Mouse (Mus musculus): ENCODE measurements at regions not wholly inside any gene's neighbourhood (a gene's known extent, or its start where the extent isn't known, plus 50 kb on each side); places are given as distances from the start of the nearest gene placed in this dataset.
A peak's percentile ranks its signal among the peaks of the same experiment; 100 is the strongest.

DNA sequence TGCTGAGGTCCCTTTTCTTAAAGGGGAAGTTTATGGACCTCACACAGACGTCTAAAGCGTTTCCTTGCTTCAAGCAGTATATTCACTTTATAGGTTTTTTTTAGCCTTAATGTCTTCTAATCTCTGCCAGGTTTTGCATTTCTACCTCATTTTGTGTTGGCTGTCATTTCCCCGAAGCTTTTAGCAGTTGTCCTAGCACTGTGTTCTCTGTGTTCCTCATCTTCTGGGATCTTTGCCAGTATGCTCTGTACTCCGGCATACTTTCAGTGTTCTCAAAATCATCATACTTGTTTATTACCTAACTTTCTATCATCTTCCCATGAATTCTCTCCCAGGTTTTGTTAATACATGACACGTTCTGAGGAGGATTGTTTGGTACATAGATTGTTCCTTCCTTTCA lies 333.5 kb upstream of the Lsamp start:
- DNase-seq = peak in 1 of 2 experiments; percentile 3

GRCm38 (mm10) chr16:39667905-39668304 lies 316.3 kb upstream of the Lsamp start:
- DNase-seq = no peak

DNA sequence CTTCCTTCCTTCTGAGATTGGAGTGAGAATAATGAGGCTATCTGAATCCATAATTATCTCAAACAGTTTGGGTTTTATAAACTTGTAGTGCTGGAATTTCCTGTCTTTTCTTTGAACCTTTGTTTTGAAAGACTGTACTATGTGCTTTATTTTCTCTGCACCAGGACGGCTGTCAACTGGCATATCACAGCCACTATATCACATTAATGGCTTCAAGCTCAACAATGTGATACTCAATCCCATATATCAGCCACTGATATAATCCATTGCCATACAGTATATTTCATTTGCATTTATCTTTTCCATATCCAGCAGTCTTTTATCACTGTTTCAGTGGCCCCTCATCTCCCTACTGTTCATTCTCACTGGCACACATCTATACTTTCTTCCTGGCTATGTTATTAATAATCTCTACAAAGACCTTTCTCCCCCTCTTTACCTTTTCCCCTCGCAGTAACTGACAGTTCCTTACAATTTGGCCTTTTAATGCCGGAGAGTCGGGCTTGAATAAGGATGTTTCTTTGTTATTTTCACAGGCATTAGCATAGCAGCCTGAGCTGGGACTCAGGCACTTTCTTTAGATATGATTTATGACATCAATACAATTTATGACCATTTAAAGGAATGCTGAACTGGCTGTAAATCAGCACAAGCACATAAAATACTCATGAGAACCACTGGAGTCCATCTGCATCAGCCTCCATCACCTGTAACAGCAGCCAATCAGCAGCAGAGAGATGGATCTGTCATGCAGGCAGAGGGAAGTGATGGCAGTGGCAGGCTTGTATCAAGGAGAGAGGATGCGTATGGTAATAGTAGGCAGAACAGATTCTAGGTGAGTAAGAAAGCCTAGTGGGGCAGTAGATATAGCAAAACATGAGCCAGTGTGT lies 311.8 kb upstream of the Lsamp start:
- DNase-seq = no peak

- DNase-seq = no peak
Measured at GRCm38 (mm10) chr16:39675775-39676174, 308.4 kb upstream of the Lsamp start.

DNA sequence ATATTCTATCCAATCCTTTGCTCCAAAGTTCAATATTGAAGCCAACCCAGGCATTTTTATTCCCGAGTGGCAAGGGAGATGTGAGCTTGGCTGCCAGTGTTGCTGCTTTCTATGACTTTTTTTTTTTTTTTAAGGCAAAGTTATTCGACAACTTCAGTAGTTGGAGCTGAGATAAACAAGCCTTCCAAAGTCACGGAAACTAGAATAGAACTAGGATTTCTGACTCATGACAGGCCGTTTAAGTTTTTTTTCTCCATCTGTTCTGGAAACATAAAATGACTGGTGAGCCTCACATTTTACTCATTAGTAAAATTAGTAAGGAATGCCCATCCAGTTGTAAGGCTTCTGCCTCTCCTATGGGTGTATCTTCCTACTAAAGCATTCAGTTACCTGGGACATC lies 305.9 kb upstream of the Lsamp start:
- DNase-seq = no peak

GRCm38 (mm10) chr16:39693061-39693460 lies 291.1 kb upstream of the Lsamp start:
- peak; percentile 3 to 8 for DNase-seq

- DNase-seq = no peak
Measured at GRCm38 (mm10) chr16:39695855-39696254, 288.3 kb upstream of the Lsamp start.

DNA sequence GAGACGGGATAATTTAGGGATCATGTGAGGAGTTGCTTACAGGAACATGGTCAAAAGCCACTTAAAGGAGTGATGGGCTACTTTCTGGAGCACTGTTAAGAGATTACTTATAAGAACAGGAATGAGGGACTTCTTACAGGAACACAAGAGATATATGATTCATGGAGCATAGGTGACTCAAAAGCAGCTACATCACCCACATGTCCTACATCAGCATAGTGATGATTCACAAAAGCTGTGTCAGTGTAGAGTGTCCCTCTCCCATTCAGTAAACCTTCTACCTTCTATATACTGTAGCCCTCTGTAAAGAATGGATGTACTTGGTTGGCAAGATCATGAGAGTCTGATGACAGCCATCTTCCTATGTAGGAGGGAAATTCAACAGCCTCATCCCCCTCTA lies 285.0 kb upstream of the Lsamp start:
- DNase-seq = no peak

DNA sequence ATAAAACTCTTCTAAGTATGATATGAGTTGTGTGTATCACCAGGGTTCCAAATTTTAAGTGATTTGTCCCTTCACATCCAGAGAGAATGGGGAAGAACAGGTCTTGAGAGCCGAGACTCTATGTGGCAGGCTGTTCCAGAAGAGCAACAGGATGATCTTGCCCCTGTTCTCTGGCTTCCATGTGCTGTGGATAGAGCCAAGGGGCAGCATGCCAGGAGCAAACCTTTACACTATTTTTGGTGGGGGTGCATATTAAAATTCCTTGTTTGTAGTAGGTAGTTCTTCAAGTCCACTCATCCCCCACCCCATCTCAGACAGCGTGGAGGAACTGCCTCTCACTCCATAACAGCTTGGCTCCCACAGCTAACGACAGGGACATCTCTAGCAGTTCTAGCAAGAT lies 278.0 kb upstream of the Lsamp start:
- no peak for DNase-seq

DNA sequence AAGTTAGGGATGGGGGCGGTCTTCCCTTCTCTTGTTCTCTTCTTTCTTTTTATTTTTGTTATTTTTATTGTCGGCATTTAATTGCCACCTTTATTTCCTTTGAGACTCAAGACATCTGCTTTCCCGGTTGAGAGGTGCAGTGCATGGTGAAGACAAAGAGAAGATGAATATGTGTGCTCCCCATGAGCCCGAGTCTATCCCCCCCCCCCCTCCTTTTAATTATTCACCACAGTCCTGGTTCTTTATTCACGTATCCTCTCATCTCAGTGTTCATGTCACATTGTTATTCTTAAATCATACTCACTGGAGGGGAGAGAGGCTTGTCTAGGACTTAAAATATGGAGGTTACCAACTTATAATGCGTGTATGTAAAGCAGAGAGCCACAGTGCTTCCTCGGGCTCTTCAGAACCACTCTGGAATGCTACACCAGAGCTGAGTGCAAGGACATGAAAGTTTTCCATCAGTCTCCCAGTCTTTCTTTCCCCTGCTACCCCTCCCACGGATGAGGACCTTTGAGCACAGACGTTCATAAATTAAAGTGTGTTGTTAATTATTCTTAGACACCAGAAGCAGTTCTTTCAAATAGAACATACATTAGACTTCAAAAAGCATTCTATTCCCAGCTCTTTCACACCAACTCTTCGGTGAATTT lies 274.6 kb upstream of the Lsamp start:
- DNase-seq = no peak

DNA sequence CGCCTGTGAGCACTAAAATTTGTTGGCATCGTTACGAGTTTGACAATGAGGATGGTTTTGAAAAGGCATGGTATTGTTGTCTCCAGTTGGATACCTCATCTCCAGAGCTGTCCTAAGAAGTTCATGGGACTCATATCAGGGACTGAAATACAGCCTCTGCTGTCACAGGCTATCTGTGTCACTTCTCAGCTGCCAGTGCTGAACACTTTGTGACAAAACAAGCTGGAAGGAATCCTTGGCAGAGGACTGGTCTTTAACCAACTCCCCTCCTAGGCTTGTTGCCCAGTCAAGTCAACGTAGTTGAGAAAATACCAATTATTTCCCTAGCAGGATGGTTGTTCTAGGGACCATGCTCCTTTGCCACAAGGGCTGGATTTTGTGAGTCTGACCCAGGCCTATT lies 256.6 kb upstream of the Lsamp start:
- peak in 1 of 2 experiments; percentile 13 for DNase-seq

- DNase-seq = no peak
Measured at GRCm38 (mm10) chr16:39746041-39746736, 238.0 kb upstream of the Lsamp start.

DNA sequence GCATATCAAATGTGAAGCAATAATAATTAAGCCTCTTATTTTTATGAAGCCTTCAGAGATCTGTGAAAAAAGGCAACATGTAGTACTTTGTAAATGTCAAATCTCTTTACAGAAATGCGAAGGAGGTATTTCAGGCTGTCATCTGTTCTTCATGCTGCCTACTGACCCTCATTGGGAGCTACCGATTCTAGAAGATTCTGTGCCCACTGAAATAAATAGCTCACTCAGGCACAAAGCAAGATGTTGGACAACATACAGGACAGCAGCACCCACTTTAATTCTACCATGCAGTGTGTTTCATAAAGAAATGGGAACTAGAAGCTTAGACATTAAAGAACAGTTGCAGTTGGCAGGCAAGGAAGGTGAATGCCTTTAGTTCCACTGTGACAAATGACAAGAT lies 232.4 kb upstream of the Lsamp start:
- DNase-seq = peak in 1 of 2 experiments; percentile 16

- no peak for DNase-seq
Measured at GRCm38 (mm10) chr16:39801063-39801462, 183.1 kb upstream of the Lsamp start.

GRCm38 (mm10) chr16:39820131-39820530 lies 164.0 kb upstream of the Lsamp start:
- DNase-seq = no peak

DNA sequence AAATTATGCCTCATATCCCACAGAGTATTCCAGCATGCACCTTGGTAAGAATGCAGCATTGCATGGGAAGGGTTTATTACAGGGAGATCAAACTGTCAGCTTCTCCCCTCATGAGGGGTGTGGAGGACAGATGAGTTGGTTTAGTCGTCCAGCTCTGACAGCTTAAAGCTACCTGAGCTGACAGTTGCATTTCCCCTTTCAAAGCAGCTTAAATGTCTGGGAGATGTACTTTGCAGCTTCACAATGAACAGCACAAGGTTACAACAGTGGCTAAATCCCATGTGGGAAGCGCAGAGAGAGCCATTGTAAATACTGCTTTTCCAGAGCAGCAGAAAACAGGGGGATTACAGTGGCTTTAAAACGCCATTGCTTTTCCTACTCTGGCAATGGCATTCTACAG lies 149.9 kb upstream of the Lsamp start:
- no peak for DNase-seq

GRCm38 (mm10) chr16:39881525-39881924 lies 102.6 kb upstream of the Lsamp start:
- DNase-seq = no peak

- no peak for DNase-seq
Measured at GRCm38 (mm10) chr16:39887944-39888343, 96.2 kb upstream of the Lsamp start.
